Mouse (Mus musculus) liver, embryonic 14.5 days (tissue): ENCODE results near the gene Ghitm.

Experiments used
- CTCF ChIP-seq: IDR thresholded peaks from 2 replicates; pipeline ENCODE4 v1.5.1; 2016; ENCODE audit warnings: antibody characterized with exemption, low read depth, control low read depth
- EP300 ChIP-seq: IDR thresholded peaks from 2 replicates; pipeline ENCODE4 v1.6.1; 2016; ENCODE audit warnings: antibody characterized with exemption, low read depth

- TF ChIP-seq CTCF (no peak), EP300 (no peak)
These were observed 21.1 kb downstream of the Ghitm start, which contains the start of gene 2610528A11Rik for GRCm38 (mm10) chr14:37113922-37114321.
